Mouse (Mus musculus) T-helper 1 cell (primary cell): ENCODE results near the gene Il11.

ENCODE experiments used
- in situ Hi-C: fragments of 300-600 bp; cut with MboI, MseI; formaldehyde crosslinking; loops from one replicate; pipeline ENCODE4 v1.15.1; 2025; ENCODE audit warnings: high pct_unique_total_duplicates

Gene Il11

GRCm38 (mm10) chr7:4788499-4789435 lies 6.1 kb upstream of the Il11 start:
- in situ Hi-C loops: loop anchor here (5.0 kb wide), 2 partner anchors 46 to 96 kb away; partner anchors contain the start of genes Brsk1 and Kmt5c

GRCm38 (mm10) chr7:4783667-4784268 lies 1.1 kb upstream of the Il11 start:
- in situ Hi-C loops: no loop called here

- in situ Hi-C loops: no loop called here
These were observed 529 bp downstream of the Il11 start for GRCm38 (mm10) chr7:4782130-4782529.

GRCm38 (mm10) chr7:4779921-4780320 lies 2.7 kb downstream of the Il11 start:
- in situ Hi-C loops: no loop called here

GRCm38 (mm10) chr7:4777851-4778637 lies 4.6 kb downstream of the Il11 start:
- in situ Hi-C loops: no loop called here

DNA sequence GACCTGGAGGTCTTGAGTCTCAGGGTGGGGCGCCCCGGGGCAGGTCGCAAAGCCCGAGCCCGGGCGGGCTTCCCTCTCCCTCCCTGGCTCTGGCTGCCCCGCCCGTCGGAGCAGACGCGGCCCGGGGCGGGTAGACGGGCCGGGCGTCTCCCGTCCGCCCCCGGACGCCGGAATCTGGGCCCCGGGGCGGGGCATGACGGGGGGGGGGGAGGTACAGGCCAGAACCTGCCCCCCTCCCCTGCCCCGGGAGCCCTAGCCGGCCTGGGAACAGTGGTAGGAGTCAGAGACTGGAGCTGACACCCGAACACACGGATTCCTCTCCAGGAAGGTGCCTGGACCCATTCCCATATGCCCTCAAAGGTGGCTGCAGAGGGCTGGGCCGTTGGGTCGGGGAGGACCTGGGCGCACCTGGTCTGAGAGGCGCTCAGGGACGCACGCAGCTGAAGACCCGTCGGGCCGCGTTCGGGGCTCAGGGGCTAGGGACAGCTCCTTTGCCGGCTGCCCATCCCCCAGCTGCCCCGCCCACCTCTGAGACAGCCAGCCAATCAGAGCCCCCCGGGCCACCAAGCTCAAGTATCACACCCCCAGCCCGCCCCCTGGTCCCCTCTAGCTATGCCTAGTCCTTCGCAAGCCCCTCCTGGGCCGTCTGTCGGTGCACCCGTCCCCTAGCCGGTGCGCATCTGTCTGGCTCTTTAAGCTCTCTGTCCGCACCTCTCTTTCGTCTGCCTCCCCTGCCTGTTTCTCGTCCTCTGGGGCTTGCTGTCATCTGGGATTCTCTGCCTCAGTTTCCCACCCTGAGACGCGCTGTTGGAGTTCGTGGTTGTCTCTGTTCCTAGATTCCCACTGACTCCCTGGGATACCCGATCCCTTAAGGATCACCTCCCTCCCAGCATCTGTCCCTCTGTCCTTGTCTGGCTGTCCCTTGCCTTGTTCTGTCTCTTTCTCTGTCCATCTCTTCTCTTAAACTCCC lies 5.5 kb downstream of the Il11 start:
- in situ Hi-C loops: no loop called here

DNA sequence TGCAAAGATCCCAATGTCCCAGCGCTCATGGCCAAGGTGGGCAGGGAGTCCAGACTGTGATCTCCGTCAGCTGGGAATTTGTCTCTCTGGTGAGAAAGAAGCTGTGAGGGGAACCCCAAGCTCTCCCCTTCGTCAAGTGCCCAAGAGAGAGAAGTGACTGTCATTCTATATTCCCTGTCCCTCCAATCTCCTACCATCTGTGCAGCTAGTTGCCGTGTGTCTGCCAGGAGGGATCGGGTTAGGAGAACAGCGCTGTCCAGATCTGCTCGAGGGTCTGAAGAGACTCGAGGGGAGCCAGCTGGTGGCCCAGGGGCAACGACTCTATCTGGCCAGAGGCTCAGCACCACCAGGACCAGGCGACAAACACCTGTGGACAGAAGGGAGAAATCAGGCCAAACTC lies 6.5 kb downstream of the Il11 start:
- in situ Hi-C loops: no loop called here

DNA sequence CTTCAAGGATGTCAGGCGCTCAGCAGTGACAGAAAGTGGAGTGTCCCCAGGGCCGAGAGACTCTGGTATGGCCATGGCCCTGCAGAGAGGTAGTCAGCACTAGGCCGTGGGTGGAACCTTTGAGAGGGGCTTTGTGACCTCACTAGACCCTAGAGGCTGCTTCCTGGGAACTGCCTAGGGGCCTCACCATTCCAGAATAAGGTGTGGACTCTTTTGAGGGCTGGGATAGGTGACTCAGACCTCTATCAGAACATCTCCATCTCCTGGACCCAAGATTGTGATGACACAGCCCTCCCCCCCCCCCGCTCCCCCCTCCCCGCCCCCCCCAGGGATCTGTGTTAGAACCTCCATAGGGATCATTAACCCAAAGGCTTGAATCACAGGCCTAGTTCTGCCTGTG lies 11.5 kb downstream of the Il11 start, which contains the start of gene Fam71e2:
TSS of gene Fam71e2 (minus strand) at position 101 of the 400 bp plus-strand sequence.
- in situ Hi-C loops: no loop called here

DNA sequence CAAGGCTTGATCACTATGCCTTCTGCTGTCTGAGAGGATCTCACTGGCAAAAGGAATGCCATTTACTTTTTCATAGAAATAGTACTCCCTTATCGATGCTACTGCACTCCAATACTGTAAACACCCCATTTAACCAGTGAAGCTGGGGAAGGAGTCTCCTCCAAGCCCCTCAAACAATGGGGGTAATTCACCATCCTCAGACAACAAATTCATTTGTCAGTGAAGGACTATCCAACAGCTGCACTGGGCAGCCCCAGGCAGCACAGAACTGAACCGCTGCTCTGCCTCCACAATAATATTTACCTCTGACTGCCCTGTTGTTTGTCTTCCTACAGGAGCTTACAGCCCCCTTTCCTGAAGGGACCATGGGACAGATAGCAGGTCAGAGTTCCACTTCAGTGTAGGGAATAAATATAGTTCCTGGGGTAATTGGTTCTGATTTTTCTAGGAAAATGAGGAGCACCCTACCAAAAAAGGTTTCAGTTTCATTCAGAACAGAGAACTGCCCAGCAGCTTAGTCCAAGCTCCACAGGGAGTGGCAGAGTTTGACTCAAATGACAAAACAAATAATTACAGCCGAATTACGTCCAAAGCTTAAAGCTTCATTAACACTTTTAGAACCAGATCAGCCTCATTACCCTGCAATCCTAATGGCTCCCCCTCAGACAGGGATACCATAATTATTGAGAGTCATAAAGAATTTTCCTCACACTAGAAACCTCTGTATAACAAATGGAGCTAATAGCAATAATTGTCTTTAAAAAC lies 17.5 kb downstream of the Il11 start:
- in situ Hi-C loops: no loop called here

DNA sequence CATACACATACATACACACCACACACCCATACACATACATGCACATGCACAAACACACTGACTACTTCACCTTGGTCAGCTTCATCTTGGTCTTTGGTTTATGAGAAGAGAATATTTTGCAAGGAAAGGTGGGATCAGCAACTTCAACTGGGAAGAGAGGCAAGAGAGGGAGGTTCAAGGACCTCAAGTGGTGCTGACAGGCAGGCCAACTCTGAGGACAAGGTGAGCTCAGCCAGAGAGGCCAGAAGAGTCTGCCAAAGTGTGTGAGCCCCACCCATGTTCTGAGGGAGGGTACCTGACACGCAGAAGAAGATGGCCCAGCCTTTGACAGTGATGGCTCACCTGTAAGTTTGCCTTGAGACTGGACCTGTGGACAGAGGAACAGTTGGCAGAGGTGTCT lies 23.0 kb downstream of the Il11 start:
- in situ Hi-C loops: no loop called here

- in situ Hi-C loops: no loop called here
These were observed 29.7 kb downstream of the Il11 start, which contains the start of gene Cox6b2 for GRCm38 (mm10) chr7:4752821-4753570. Cox6b2 (minus strand) TSS chr7:4753094.

- in situ Hi-C loops: no loop called here
These were observed 30.5 kb downstream of the Il11 start for GRCm38 (mm10) chr7:4751971-4752820.

- in situ Hi-C loops: no loop called here
These were observed 33.5 kb downstream of the Il11 start for GRCm38 (mm10) chr7:4749169-4749568.

- in situ Hi-C loops: no loop called here
These were observed 34.3 kb downstream of the Il11 start for GRCm38 (mm10) chr7:4748321-4748720.

DNA sequence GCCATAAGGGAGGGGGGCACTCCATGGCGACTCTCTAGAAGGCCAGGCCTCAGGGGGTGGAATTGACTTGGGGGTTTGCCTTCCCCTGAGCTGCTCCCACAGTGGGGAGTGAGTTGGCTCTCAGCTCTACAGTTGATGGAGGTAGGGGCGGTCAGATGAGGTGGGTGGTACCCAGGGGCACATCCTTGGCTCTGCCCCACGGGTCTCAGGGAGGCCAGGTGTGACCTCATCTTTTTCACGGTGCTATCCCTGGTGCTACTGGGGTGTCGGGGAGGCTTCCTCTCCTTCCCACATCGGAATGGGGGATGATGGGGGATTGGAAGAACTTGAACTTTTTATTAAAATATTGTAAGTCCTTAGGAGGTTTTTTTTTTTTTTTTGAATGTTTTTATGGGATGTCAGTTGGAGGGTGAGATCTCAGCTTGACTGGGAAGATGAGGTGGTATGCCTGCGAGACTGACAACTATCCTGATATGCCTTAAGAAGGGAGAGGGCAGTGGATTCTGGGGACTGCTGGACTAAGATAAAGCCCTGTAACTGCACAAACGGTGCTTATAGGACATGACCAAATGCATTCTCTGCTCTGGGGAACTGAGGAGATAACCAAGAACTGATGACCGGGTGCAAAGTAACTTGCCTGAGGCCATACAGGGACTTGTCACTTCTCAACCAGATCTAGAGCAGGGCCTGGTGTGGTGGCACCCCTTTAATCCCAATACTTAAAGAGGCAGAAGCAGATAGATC lies 35.3 kb downstream of the Il11 start:
- in situ Hi-C loops: no loop called here

DNA sequence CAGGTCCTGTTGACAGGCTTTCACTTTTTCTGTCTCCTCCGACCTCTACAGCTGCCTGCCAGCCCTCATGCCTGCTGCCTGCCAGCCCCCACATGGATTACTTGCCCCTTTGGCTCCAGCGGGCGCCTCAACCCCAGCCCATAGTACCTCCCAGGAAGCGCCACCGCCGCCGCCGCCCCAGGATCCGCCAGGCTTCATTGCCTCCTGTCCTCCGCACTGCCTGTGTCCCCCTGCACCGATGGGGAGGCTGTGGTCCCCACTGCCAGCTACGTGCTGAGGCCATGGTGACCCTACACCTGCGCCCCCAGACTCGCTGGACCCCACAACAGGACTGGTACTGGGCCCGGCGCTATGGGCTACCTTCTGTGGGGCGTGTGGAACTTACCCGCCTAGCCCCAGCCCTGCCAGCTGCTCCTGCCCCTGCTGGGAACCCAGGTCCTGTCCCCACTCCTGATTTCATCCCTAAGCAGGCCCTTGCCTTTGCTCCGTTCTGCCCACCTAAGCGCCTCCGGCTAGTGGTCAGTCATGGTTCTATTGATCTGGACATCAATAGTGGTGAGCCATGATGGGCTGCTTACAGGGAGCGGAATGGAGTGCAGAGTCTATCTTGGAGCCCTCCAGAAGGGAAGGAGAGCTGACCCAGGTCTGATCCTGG lies 36.2 kb downstream of the Il11 start:
- in situ Hi-C loops: no loop called here

DNA sequence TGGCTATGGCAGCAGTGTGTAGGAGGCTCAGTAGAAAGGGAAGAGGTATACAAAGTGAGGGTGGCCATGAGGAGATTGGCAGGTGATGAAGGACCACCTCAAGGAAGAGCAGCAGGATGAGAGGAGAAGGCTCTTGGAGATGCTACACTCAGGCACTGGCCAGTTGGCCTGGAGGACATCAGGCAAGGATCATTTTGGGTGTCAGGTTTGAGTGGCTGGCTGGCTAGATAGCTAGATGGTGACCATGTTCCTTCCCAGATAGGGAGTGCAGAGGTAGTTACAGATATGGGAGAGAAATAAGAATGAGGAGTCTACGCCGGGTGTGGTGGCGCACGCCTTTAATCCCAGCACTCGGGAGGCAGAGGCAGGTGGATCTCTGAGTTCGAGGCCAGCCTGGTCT lies 37.8 kb downstream of the Il11 start:
- in situ Hi-C loops: loop anchor here (5.0 kb wide), 1 partner anchor 42 kb away; the partner anchor contains the start of gene Tmem238
